Mouse (Mus musculus): ENCODE data around the gene Vma21. TPM values are rescaled to one million over a fixed set of nuclear protein-coding genes. Genes with fewer than 3 reads are reported as not detected.

Vma21 gene
- total RNA-seq (2023) = 10.0 and 11.0 TPM in 2 replicates

GRCm38 (mm10) chrX:71815631-71816345 lies at the start of gene Vma21:
Gene Vma21 (plus strand): TSS chrX:71815924.

Other genes with a start within 250 kb of the Vma21 start
- not detected in 2 replicates for gene Gpr50, start 152.3 kb upstream of the Vma21 start, total RNA-seq (2023)
- 0.23 TPM in 1 of 2 replicates, not detected in the other for gene Gm1141, start 105.1 kb downstream of the Vma21 start, total RNA-seq (2023)
- not detected in 2 replicates for gene Prrg3, start 146.7 kb downstream of the Vma21 start, total RNA-seq (2023)
- not detected in 2 replicates for gene Fate1, start 157.1 kb downstream of the Vma21 start, total RNA-seq (2023)
- not detected in 2 replicates for gene Cnga2, start 175.9 kb downstream of the Vma21 start, total RNA-seq (2023)

Measured in neutrophil, adult 65 days (primary cell).